Mouse (Mus musculus): Measurements from ENCODE around the gene Atp6v0d1.

GRCm38 (mm10) chr8:105613830-105614511 lies 48.1 kb upstream of the Atp6v0d1 start:
- TF ChIP-seq CTCF (conservative IDR thresholded peaks at IDR 0.05; ENCODE audit: low read length), result no peak
- no peak for TF ChIP-seq NANOG (IDR thresholded peaks at IDR 0.05; ENCODE audit: borderline replicate concordance, low read length)
- no peak for TF ChIP-seq POU5F1 (IDR thresholded peaks at IDR 0.05; ENCODE audit: borderline replicate concordance, low read length)
